Mouse (Mus musculus): ENCODE results near the gene Wdr90. TPM values are rescaled to one million over a fixed set of nuclear protein-coding genes. Genes with fewer than 3 reads are reported as not detected.

Wdr90 gene
- polyA plus RNA-seq, 1 experiment from 2014 or later = 33.5 TPM

DNA sequence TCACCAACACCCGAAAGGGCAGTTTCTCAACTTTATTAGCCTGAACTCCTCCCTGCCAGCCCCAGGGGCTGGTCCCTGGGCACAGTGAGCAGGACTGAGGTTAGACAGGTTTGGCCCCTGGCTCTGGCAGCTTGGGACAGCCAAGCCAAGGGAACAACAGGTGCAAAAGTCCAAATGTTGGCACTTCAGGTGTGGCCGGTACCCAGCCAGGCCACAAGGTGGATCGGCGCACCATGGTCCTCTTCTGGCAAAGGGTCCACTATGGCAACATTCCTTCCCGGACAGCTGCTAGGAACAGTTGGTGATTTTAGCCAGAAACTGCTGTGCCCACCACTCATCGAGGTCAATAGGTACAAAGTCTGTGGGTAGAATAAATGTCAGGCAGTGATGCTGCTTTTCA lies 2.4 kb upstream of the Wdr90 start:
- H3K9ac ChIP-seq (replicated peaks; ENCODE audit: low read length) = no peak overlapping the region

DNA sequence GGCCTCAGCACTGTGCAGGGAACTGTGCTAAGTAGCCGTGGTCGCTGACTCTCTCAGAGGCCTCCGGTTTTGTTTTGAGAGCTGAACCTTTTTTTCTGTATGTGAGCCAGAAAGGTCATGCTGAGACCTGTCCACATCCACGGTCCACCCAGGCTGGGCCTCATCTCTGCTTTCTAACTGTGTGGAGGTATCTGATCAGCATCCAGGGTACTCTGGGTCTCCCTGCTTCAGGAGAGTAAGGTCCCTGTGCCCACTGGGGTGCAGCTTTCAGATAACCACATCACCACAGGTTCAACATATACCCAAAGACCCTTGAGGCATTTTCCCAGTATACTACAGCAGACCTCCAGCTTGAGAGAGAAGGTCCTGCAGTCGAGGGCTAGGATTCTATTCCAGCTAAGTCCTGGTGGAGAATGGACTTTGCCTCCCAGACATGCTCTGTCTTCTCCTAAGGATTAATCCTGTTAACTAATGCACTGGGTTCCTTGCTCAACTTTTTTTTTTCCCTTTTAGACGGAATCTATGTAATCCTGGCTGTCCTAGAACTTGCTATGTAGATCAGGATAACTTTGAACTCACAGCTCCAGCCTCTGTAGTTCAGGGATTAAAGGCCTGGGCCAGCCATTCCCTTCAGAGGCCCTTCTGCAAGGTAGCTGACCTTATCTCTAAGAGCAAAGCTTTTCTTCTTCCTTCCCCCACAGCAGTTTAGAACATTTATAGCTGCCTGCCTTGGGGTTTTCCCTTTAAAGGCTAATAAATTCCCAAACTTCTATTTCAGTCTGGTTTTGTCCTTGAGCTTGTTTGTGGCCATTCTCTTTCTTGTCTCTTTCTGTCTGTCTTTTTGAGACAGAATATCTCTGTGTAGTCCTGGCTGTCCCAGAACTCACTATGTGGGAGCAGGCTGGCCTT lies 657 bp upstream of the Wdr90 start:
- peaks cover 17% of the 10 kb centered on the region for H3K4me1 ChIP-seq (ENCODE audit: insufficient read depth, low read length)
- no peaks in the 10 kb centered on the region for H3K27me3 ChIP-seq (ENCODE audit: insufficient read depth, low read length)
- H3K4me2 ChIP-seq (replicated peaks; ENCODE audit: low read depth, low read length) = peak overlapping the region; percentile 95
- peak overlapping the region; percentile 93 for H3K9ac ChIP-seq (replicated peaks; ENCODE audit: low read length)
- H3K4me3 ChIP-seq (ENCODE audit: low read length) = peak overlapping the region; percentile 65
- 13% methylated on average over 6 of the region's 6 CpGs for WGBS
- peaks cover 14% of the 10 kb centered on the region for H3K36me3 ChIP-seq (ENCODE audit: insufficient read depth, low read length)
- ATAC-seq (ENCODE audit: low FRiP score, low TSS enrichment) = peak; percentile 29
- peak overlapping the region; percentile 89 for H3K27ac ChIP-seq (ENCODE audit: low read length)
- no peaks in the 10 kb centered on the region for H3K9me3 ChIP-seq (ENCODE audit: low read length)

More for the DNA sequence above, 2.4 kb upstream of the Wdr90 start:
- no peak overlapping the region for H3K4me2 ChIP-seq (replicated peaks; ENCODE audit: low read depth, low read length)
- peaks cover 27% of the 10 kb centered on the region for H3K4me1 ChIP-seq (ENCODE audit: insufficient read depth, low read length)
- H3K36me3 ChIP-seq (ENCODE audit: insufficient read depth, low read length) = peaks cover 14% of the 10 kb centered on the region
- H3K4me3 ChIP-seq (ENCODE audit: low read length) = no peak overlapping the region
- H3K27me3 ChIP-seq (ENCODE audit: insufficient read depth, low read length) = no peaks in the 10 kb centered on the region
- 89% methylated on average over 6 of the region's 6 CpGs for WGBS
- ATAC-seq (ENCODE audit: low FRiP score, low TSS enrichment) = no peak
- H3K27ac ChIP-seq (ENCODE audit: low read length) = no peak overlapping the region
- no peaks in the 10 kb centered on the region for H3K9me3 ChIP-seq (ENCODE audit: low read length)

- WGBS = 84% methylated on average over 6 of the region's 6 CpGs
- Histone ChIP-seq H3K9ac (replicated peaks; ENCODE audit: low read length) (peak overlapping the region; percentile 93), H3K4me3 (ENCODE audit: low read length) (peak overlapping the region; percentile 65), H3K36me3 (ENCODE audit: insufficient read depth, low read length) (peaks cover 8% of the 10 kb centered on the region), H3K9me3 (ENCODE audit: low read length) (no peaks in the 10 kb centered on the region), H3K4me1 (ENCODE audit: insufficient read depth, low read length) (peaks cover 17% of the 10 kb centered on the region), H3K27me3 (ENCODE audit: insufficient read depth, low read length) (no peaks in the 10 kb centered on the region), H3K4me2 (replicated peaks; ENCODE audit: low read depth, low read length) (peak overlapping the region; percentile 95), H3K27ac (ENCODE audit: low read length) (no peak overlapping the region)
- no peak for ATAC-seq (ENCODE audit: low FRiP score, low TSS enrichment)
These were observed 1.1 kb downstream of the Wdr90 start for GRCm38 (mm10) chr17:25860229-25860628.

DNA sequence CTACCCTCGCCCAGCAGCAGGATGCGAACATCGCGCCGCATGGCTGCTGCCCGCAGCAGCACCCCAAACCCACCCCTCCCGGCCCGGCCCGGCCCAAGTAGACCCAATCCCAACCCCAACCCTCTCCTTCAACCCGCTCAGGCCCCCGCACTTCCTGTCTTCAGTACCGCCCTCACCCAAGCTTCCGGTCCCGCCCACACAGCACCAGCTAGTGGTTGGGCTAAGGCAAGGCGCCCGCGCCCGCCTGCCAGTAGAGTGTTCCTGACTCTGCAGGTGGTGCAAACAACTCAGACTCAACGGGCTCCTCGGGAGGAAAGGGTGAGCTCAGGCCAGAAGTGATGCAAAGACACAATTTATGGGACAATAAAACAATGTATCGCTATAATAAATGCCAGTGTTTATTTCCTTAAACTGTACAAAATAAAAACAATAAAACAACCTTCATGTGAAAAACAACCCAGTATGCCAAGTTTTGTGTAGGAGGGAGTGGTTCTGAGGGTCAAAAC lies 16.9 kb downstream of the Wdr90 start, which contains the start of gene Rhot2:
Gene Rhot2 (minus strand): TSS at position 456 of the 506 bp plus-strand sequence.
- Histone ChIP-seq H3K27ac (ENCODE audit: low read length) (peak within 1 kb of the TSS; percentile 85), H3K4me2 (replicated peaks; ENCODE audit: low read depth, low read length) (peak within 1 kb of the TSS; percentile 81), H3K9me3 (ENCODE audit: low read length) (no peaks in the 10 kb centered on the region), H3K36me3 (ENCODE audit: insufficient read depth, low read length) (peaks cover 51% of the 10 kb centered on the region), H3K27me3 (ENCODE audit: insufficient read depth, low read length) (no peaks in the 10 kb centered on the region), H3K4me1 (ENCODE audit: insufficient read depth, low read length) (peaks cover 16% of the 10 kb centered on the region), H3K4me3 (ENCODE audit: low read length) (peak within 1 kb of the TSS; percentile 75), H3K9ac (replicated peaks; ENCODE audit: low read length) (peak within 1 kb of the TSS; percentile 77)
- peak; percentile 94 for ATAC-seq (ENCODE audit: low FRiP score, low TSS enrichment)
- WGBS = 0% methylated on average over 21 of the region's 21 CpGs

GRCm38 (mm10) chr17:25843636-25844395 lies 17.5 kb downstream of the Wdr90 start:
- Histone ChIP-seq H3K27me3 (ENCODE audit: insufficient read depth, low read length) (no peaks in the 10 kb centered on the region), H3K36me3 (ENCODE audit: insufficient read depth, low read length) (peaks cover 51% of the 10 kb centered on the region), H3K4me1 (ENCODE audit: insufficient read depth, low read length) (peaks cover 16% of the 10 kb centered on the region), H3K27ac (ENCODE audit: low read length) (peak overlapping the region; percentile 85), H3K9me3 (ENCODE audit: low read length) (no peaks in the 10 kb centered on the region), H3K4me2 (replicated peaks; ENCODE audit: low read depth, low read length) (peak overlapping the region; percentile 81), H3K9ac (replicated peaks; ENCODE audit: low read length) (peak overlapping the region; percentile 77), H3K4me3 (ENCODE audit: low read length) (peak overlapping the region; percentile 75)
- under 1% methylated on average over 38 of the region's 38 CpGs for WGBS
- ATAC-seq (ENCODE audit: low FRiP score, low TSS enrichment) = peak; percentile 33; the same call in 1 of the 2 replicates

GRCm38 (mm10) chr17:25843122-25843521 lies 18.2 kb downstream of the Wdr90 start:
- ATAC-seq (ENCODE audit: low FRiP score, low TSS enrichment) = no peak
- no peaks in the 10 kb centered on the region for H3K9me3 ChIP-seq (ENCODE audit: low read length)
- no peaks in the 10 kb centered on the region for H3K27me3 ChIP-seq (ENCODE audit: insufficient read depth, low read length)
- peaks cover 16% of the 10 kb centered on the region for H3K4me1 ChIP-seq (ENCODE audit: insufficient read depth, low read length)
- no peak overlapping the region for H3K27ac ChIP-seq (ENCODE audit: low read length)
- peak overlapping the region; percentile 77 for H3K9ac ChIP-seq (replicated peaks; ENCODE audit: low read length)
- 92% methylated on average over 4 of the region's 4 CpGs for WGBS
- H3K36me3 ChIP-seq (ENCODE audit: insufficient read depth, low read length) = peaks cover 49% of the 10 kb centered on the region
- H3K4me2 ChIP-seq (replicated peaks; ENCODE audit: low read depth, low read length) = peak overlapping the region; percentile 81
- H3K4me3 ChIP-seq (ENCODE audit: low read length) = peak overlapping the region; percentile 75

GRCm38 (mm10) chr17:25842509-25842908 lies 18.8 kb downstream of the Wdr90 start:
- H3K36me3 ChIP-seq (ENCODE audit: insufficient read depth, low read length) = peaks cover 49% of the 10 kb centered on the region

GRCm38 (mm10) chr17:25841117-25841880 lies 20.0 kb downstream of the Wdr90 start, which contains the start of gene Gm20683:
Gene Gm20683, minus strand, starts transcription at chr17:25841763.
- Histone ChIP-seq H3K4me2 (replicated peaks; ENCODE audit: low read depth, low read length) (no peak within 1 kb of the TSS), H3K36me3 (ENCODE audit: insufficient read depth, low read length) (peaks cover 50% of the 10 kb centered on the region), H3K9ac (replicated peaks; ENCODE audit: low read length) (no peak within 1 kb of the TSS), H3K9me3 (ENCODE audit: low read length) (no peaks in the 10 kb centered on the region), H3K27me3 (ENCODE audit: insufficient read depth, low read length) (no peaks in the 10 kb centered on the region), H3K4me1 (ENCODE audit: insufficient read depth, low read length) (peaks cover 33% of the 10 kb centered on the region), H3K27ac (ENCODE audit: low read length) (no peak within 1 kb of the TSS), H3K4me3 (ENCODE audit: low read length) (no peak within 1 kb of the TSS)
- ATAC-seq (ENCODE audit: low FRiP score, low TSS enrichment) = no peak
- 92% methylated on average over 22 of the region's 22 CpGs for WGBS

More at GRCm38 (mm10) chr17:25842509-25842908, 18.8 kb downstream of the Wdr90 start:
- Histone ChIP-seq H3K9me3 (ENCODE audit: low read length) (no peaks in the 10 kb centered on the region), H3K4me3 (ENCODE audit: low read length) (no peak overlapping the region), H3K27ac (ENCODE audit: low read length) (no peak overlapping the region), H3K9ac (replicated peaks; ENCODE audit: low read length) (no peak overlapping the region), H3K4me2 (replicated peaks; ENCODE audit: low read depth, low read length) (no peak overlapping the region), H3K4me1 (ENCODE audit: insufficient read depth, low read length) (peaks cover 21% of the 10 kb centered on the region), H3K27me3 (ENCODE audit: insufficient read depth, low read length) (no peaks in the 10 kb centered on the region)
- WGBS = 72% methylated on average over 3 of the region's 3 CpGs
- ATAC-seq (ENCODE audit: low FRiP score, low TSS enrichment) = no peak

- Histone ChIP-seq H3K4me2 (replicated peaks; ENCODE audit: low read depth, low read length) (no peak overlapping the region), H3K4me3 (ENCODE audit: low read length) (no peak overlapping the region), H3K27ac (ENCODE audit: low read length) (no peak overlapping the region), H3K9ac (replicated peaks; ENCODE audit: low read length) (no peak overlapping the region), H3K9me3 (ENCODE audit: low read length) (no peaks in the 10 kb centered on the region), H3K4me1 (ENCODE audit: insufficient read depth, low read length) (peaks cover 40% of the 10 kb centered on the region), H3K27me3 (ENCODE audit: insufficient read depth, low read length) (no peaks in the 10 kb centered on the region), H3K36me3 (ENCODE audit: insufficient read depth, low read length) (peaks cover 48% of the 10 kb centered on the region)
- ATAC-seq (ENCODE audit: low FRiP score, low TSS enrichment) = no peak
- 96% methylated on average over 6 of the region's 6 CpGs for WGBS
These were observed 20.8 kb downstream of the Wdr90 start for GRCm38 (mm10) chr17:25840519-25840918.
